Mouse (Mus musculus) adrenal gland, postnatal 14 days (tissue): ENCODE measurements at regions not wholly inside any gene's neighbourhood (a gene's known extent, or its start where the extent isn't known, plus 50 kb on each side); places are given as distances from the start of the nearest gene placed in this dataset.
"Not testable (repeated sequence)": the region's sequence is repeated elsewhere in the genome, so short reads cannot be mapped to it uniquely, and the experiment has no call there.

ENCODE experiments used
- DNase-seq: peaks from one replicate; pipeline ENCODE4 v3.0.0; 2021; ENCODE audit warnings: mixed read lengths

DNA sequence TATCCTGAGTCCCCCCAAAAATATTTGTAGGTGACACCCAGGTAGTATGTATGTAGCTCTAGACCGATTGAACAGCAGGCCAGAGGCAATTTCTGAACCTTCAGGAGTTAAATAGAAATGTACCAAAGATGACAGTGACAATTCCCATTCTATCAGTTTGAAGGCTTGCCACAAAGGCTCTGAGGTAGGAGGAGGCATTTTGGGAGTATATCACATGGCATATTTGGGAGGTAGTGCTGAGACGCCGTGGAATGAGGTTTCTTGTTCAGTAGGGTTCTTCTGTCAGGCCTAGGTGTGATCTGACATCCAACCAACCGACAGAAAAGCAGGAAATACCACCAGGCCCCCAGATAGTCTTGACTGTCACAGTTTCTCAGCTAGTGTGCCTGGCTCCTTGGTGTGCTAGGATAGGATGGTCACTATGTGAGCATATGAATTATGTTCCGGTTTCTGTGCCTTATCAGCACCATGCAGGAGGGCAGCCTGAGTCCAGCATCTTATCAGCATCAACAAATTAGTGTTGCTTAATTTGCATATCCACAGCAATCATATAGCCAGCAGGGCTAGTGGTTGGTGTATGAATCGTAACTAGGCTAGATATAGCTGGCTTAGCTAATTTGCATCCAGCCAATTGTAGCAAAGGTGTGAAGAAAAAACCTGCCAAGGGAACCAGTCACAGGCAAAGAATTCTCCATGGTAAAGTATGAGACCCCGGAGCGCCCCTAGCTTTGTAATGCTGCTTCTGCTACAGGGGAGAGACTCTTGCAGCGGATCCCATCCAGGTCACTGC, 136.3 kb upstream of the Bcor start:
- DNase-seq, result no peak

DNA sequence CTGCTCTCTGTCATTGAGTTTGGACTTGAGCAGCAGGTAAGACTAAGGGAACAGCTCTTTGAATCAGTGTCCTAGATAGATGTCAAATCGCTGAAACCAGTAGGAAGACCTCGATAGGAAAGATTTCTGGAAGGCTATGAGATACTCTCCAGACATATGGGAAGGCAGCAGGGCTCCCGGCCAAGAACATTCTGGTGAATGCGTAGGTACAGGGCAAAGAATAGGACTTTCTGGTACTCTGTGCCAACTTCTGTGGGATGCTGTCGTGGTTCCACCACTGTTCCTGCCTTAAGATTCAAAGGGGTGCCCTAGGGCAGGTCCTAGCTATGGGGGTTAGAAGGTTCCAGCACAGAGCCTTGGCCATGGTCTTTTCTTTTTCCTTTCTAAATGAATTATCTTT, 138.5 kb upstream of the Bcor start:
- DNase-seq, result no peak

DNA sequence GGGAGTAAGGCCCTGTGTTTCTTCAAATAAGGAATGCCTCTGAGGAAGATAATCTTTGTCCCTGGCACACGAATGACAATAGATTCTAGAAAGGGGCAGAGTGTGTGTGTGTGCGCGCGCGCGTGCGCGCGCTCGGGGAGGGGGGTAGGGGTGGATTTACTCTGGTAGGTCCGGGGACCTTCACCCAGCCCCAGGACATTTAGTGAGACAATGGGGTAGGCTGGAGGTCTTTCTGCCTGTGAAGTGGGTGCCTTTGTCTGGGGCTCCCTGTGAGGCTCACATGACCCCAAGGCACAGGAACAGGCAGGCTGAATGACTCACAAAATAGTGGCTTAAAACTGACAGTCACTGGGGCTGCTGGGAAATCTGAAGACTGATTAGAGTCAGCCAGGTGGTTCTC, 139.1 kb upstream of the Bcor start:
- DNase-seq, result no peak

DNA sequence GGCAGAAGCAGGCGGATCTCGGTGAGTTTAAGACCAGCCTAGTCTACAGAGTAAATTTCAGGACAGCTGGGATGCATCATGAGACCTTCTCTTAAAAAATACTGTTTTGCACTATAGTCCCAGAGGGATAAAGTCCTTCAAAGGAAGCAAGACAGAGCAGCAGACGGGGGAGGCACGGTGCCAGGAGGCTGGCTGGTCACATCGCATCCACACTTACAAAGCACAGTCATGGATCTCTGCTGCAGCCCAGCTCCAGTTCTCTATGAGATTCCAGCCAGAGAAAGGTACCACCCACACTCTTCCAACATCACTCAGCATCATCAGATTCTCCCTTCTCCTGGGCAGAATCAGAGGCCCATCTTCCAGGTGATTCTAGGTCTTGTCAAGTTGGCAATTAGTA, 144.5 kb upstream of the Bcor start:
- DNase-seq, result no peak

DNA sequence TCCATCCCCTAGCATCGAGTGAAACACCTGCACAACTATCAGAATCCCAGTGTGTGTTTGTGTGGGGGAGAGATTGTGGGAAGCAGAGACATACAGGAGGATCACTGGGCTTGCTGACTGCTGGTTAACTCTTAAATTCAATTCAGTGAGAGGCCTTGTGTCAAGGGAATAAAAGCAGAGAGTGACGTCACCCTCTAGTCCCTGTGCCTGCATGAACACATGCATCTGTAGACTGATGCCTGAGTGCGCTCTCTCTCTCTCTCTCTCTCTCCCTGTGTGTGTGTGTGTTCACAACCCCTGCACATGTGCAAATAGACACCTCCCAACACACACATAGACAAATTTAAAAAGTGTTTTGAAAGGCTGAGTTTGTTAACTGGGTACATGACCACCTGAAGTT, 146.8 kb upstream of the Bcor start:
- DNase-seq, result no peak

DNA sequence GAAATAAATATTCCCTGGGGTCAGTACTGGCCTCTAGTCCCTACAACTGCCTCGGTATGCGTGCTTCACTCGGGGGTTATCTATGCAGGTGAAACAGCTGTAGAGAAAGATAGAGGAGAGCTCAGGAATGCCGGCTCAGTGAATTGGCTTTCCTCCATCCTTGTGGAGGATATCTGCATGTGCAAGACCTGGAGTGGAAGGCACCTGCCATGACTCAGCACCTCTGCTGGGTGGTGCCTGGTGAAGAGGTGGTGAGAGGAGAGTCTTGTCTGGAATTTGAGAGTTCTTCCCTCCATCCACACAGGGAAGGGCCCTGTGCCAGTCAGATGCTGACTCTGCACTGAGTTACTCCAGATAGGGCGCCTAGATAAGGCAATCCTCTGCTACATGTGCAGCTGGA, 152.4 kb upstream of the Bcor start:
- no peak for DNase-seq

DNA sequence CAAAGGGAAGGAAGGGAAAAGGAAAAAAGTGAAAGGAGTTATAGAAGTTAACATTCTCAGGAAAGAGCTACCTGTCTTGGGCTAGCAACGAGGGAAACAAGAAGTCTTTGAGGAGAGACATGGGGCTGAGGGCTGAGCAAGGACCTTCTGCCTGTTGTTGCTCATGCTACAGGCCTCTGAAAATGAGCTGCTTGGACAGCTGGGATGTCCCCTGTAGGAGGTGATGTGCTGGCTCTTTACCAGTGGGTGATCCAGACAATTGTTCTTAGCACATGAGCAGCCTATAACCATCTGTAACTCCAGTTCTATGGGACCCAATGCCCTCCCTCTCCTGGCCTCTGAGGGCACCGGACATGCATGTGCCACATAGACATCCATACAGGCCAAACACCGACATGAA, 155.5 kb upstream of the Bcor start:
- no peak for DNase-seq

DNA sequence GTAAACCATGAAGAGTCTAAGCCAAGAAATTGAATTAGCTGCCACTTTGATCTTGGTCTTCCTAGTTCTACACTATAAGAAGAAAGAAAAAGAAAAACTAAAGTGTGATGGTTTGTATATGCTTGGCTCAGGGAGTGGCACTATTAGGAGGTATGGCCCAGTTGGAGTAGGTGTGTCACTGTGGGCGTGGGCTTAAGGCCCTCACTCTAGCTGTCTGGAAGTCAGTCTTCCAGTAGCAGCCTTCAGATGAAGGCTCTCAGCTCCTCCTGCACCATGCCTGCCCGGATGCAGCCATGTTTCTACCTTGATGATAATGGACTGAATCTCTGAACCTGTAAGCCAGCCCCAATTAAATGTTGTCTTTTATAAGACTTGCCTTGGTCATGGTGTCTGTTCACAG, 157.3 kb upstream of the Bcor start:
- not testable (repeated sequence) for DNase-seq

DNA sequence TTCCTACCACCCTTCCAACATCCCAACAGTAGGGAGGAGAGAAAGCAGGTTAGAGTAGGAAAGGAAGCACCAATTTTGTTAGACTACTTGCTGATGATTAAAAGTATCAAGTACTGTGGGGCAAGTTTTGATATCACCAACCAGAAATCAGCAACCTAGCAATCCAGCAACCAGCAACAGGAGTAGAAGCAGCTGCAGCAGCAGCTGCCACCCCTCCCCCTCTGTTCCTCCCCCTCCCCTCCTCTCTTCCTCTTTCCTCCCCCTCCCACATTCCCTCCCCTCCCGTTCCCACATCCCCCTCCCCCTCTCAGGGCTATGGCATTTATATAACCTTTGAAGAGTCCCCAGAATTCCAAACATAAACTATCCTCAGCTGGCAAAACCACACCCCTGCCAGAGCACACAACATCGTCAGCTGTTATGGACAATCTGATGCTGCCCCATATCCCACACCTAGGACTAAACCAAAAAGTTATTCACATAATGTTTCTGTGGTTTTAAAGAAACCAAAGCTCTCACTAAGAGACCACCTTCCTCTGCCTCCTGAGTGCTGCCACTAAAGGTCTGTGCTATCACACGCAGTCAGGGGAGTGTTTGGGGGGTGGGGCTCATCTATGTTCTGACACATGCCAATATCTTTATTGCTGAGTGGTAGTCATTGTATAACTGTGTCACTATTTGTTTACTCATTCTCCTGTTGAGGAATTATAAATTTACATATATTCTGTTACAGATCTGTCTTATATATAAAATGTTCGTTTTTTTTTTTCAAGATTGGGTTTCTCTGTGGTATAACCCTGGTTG, 158.9 kb upstream of the Bcor start:
- no peak for DNase-seq

DNA sequence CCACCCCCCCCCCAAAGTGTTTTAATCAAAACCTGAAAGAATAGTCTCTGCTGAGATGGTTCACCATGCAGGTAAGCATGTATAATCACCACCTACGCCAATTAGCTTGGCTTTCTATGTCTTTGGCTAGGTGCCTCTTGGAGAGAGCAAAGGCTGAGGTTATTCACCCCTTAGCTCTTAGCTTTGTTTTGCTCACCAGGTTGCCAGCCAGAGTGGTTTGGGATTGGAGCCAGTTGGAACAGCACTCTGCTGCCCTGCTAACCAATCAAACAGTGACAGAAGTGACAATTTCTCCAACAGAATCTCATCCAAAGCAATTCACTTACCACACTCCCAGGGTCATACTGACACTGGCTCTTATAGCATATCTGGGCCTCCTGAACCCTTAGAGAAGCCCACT, 162.3 kb upstream of the Bcor start:
- DNase-seq, result peak; percentile 16

DNA sequence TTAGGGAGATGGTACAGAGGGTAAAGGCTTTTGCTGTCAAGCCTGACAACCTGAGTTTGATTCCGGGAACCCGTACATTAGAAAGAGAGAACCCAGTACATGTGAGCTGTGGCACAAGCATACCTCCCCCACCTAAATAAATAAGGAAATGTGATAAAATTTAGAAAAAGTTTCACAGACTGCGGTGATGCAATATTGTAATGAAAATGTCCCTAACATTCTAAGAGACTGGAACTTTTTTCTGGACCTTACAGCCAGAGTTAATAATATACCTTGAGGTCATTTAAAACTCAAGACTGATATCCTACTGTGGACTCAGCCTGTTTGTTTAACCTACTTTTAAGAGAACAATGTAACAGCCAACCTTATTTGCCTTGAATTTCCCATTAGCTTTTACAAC, 163.1 kb upstream of the Bcor start:
- DNase-seq, result no peak

DNA sequence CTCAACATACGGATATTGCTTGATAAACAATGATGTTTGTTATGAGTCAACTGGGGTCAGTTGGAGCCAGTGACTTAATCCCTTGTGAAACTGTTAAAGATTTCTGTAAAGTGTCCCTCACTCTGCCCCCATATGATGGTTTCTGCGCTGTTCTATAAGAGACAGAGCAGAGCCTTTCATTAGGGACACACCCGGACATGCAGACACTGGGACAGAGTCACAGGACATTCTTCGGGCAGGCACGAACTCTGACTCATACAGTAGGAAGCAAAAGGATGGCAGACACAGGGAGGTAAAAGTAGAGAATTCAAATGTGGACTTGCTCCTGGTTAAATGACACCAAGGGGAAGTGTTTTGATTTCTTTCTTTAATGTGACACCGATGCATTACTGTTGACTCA, 163.7 kb upstream of the Bcor start:
- DNase-seq, result no peak

DNA sequence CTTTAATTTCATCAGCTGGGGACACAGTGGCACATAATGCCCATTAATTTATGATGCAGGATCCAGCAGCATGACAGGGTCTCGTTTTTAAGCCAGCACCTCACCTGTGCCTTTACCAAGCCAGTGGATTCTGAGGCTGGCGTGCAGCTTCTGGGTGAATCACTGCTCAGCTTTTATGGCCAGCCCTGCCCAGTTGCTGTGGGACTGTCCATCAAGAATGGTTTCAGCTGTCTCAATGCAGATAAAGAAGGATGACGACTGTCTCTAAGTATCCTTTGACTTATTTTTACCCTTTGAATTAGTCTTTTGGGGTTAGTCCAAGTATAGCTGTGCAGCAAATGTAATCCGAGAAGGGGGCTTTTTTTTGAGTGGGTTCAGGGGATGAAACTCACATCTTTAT, 167.3 kb upstream of the Bcor start:
- no peak for DNase-seq

DNA sequence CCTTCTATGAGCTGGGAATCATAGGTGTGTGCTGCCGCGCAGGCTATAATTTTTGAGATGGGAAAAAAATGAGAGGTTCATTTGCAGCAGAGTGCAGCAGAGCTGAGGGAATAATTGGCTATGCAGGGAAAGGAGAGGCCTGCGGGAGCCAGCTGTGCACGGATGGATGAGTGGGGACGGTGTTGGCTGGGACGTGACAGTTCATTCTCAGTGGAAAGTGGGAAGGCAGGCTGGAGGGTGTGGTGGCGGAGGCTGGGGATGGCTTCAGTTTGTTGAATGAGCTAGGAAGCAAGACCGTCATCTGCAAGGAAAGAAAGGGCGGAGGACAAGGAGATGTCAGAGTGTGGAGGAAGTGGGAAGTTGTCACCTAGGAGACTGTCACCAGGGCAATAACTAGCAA, 180.4 kb upstream of the Bcor start:
- no peak for DNase-seq

DNA sequence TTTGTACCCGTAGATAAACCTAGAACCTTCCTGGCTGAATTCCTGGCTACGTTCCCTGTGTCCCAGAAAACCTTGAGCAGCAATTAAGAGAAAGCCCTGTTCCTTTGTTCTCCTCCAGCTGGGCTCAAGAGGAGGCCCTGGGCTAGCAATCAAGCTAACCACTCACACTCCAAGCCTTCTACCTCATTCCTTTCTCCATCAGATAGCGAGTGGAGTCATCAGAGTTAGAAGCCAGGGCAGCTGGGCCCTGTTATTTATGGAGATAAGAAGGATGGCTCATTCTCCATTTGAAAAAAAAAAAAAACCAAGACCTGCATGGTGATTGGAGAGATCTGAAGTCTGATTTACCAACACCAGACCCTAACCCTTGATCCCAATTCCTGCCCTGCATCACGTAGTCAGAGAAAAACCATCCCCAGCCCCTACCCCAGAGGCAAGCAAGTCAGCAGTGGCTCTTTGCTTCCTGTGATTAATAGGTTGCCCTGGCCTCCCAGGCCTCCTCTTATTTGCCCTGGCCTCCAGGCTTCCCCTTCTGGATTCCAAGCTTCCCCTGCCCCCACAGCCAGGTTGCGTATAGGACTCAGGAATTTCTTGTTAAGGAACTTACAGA, 181.3 kb upstream of the Bcor start:
- no peak for DNase-seq

DNA sequence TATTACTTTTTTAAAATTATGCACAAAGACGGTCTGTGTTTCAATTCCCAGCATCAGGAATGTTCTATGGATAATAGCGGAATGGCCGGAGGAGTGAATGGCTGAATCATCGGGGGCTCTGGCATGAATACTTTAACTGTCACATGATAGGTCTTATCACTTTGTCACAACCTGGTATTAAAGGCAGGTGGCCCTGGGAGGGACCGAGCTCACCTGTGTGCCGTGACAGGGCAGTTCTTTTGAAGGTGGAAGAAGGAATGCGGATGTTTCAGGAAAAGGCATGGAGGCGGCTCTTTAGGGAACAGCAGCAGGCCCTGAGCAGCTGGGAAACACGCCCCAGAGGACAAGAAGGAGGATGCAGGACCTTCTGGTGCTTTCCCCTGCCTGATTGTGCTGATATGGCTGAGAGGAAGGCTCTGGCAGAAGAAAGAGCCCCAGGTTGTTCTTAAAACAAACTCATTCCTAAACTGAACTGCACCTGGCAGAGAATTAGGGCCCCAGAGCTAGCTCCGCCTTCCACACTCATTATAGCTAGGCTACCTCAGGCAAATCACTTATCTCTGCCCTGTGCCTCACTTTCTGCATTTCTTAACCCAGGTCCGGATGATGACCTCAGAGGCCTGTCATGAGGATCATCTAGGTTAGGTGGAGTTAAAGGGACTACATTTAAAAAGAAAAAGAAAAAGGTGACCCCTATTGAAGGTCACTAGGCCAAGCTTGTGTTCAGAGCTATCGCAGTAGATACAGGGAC, 184.8 kb upstream of the Bcor start:
- no peak for DNase-seq

DNA sequence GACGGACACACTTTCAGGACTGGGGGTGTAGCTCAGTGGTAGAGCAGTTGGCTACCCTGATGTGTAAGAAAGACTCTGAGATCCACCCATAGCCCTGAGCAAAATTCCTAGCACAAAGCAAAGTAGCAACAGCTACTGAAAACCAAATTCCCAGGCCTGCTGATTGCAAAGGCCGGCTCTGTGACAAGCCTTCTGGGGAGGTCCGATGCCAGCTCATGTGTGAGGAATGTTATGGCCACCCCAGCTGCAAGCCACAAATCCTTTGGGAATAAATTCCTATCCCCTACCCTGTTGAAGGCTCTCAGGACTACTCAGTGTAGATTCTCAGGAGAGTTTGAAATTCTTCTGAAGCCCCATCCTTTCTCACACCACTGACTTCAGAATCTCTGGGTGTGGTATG, 186.7 kb upstream of the Bcor start:
- DNase-seq, result no peak

DNA sequence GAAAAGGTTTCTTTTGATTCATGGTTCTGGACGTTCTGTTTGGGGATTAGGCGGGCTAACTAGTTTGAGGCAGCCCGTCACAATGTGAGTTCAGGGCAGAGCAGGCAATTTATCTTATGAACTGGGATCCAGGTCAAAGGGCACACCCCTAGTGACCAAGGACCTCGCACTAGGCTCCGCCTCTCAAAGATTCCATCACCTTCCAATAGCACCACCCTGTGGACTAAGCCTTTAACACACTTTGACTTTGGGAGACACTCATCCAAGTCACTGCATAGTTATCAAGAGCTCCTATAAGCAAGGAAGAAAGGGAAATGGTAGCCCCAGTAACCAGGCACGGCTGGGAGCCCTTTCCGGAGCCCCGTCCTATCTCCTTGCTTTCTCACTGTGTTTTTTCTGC, 188.0 kb upstream of the Bcor start:
- no peak for DNase-seq

DNA sequence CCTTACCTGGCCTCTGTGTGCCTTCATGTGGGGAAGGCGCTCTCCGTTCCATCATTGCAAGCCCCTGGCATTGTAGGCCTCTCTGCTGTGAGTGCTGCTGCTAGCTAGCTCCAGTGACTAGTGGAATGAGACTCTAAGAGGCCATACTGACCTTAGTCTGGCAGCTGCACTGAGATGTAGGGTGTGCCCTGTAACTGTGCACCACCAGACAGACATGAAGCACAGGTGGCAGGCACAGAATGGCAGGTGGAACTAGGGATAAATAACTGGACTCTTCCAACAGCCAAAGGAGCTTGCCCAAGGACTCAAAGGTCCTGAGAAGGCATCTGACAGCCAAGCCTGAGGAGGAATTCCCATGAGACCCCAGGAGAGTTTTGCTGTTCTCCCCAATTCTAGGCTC, 194.7 kb upstream of the Bcor start:
- no peak for DNase-seq

DNA sequence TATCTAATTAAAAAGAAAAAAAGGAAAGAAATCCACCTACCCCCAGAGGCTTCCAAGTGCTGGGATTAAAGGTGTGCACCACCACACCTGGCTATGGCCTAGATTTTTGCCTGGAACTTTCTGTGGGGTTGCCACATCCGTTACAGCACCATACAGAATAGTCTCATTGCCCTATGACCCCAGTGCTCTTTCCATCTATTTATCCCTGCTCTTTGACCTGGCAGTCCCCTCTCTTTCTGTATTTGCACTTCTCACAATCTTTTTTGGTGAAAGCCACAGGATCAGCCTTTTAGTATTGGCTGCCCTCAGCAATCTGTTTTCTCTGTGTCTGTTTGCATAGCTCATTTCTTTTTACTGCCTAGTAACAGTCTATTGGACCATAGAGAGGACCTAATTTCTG, 197.9 kb upstream of the Bcor start:
- no peak for DNase-seq

DNA sequence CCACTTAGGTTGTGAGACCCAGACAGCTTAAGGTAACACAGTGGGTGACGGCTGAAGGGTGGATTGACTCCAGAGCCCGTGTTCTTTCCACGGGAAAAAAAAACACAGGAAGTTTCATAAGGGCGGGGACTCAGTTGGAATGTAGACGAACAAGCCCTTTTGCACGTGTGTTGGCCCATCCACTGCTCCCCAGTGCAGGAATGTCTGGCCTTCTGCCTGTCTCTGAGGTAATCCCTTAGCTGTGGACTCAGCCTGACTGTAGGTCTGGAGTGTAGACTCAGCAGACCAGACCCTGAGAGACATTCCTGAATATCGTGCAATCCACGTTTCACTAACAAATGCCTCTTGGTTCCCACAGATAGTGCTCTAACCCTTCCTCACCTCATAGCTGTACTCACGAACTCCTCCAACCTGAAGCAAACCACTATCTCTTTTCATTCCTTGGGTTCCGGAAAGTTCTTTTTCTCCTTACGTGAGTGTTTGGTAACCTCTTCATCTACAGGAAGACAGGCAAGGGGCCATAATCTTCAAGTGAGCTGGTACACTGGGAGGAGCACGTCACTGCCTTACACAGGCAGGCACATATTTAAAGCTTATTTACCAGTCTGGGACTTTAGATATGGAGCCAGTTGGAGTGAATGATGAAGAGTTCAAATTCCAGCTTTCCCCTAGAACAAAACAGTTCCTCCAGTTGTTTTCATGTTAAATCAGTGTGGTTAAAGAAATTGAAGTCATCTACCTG, 205.6 kb upstream of the Bcor start:
- no peak for DNase-seq

DNA sequence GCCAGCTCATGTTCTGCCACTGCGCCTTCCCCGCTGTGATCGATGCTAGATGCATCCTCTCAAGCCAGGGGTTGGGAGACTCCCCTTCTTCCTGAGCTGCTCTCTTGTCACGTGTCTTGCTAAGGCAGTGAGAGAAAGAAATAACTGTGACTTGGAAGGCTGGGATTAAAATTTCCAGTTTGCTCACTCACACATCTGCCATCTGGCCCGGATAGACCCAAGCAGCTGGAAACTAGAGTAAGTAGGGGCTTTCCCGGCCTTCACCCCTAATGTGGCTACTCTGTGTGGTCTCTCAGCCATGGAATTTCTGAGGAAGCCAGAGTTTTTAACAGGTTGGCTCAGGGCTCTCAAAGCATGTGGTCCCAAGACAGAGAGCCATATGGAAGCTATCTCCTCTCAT, 206.6 kb upstream of the Bcor start:
- no peak for DNase-seq
